Comparison of ENCODE assay signal across 8 mouse cellular contexts in genomic region chr9:85748204-85749141, GRCm38 (mm10). TPM values are rescaled to one million over a fixed set of nuclear protein-coding genes. Genes with fewer than 3 reads are reported as not detected.
DNase-seq lines count a peak whose midpoint lies in the region; ATAC-seq and TF ChIP-seq lines count a peak whose summit lies in the region.

No protein-coding gene starts in this region.

- H3K4me1 ChIP-seq in embryonic facial prominence, embryonic 12.5 days, result peaks cover 6% of the 10 kb centered on the region
- H3K4me1 ChIP-seq in liver, embryonic 13.5 days (replicated peaks), result peaks cover 44% of the 10 kb centered on the region
- H3K4me1 ChIP-seq in stomach, postnatal 0 days (replicated peaks; ENCODE audit: control insufficient read depth, insufficient read depth), result no peaks in the 10 kb centered on the region; the same call in 1 of the 2 replicates

- H3K9me3 ChIP-seq in embryonic facial prominence, embryonic 12.5 days, result no peaks in the 10 kb centered on the region
- H3K9me3 ChIP-seq in liver, embryonic 13.5 days (replicated peaks), result no peaks in the 10 kb centered on the region
- H3K9me3 ChIP-seq in stomach, postnatal 0 days (ENCODE audit: control insufficient read depth, low read length), result no peaks in the 10 kb centered on the region

- TF ChIP-seq EP300 in stomach, postnatal 0 days (optimal IDR thresholded peaks at IDR 0.05), result no peak

- H3K4me2 ChIP-seq in embryonic facial prominence, embryonic 12.5 days (replicated peaks), result peak overlapping the region; percentile 56
- H3K4me2 ChIP-seq in liver, embryonic 13.5 days, result peak overlapping the region; percentile 89
- H3K4me2 ChIP-seq in stomach, postnatal 0 days (replicated peaks; ENCODE audit: low read depth), result peak overlapping the region; percentile 66

- WGBS in embryonic facial prominence, embryonic 12.5 days, result 2% methylated on average over 42 of the region's 43 CpGs
- WGBS in liver, embryonic 13.5 days (ENCODE audit: insufficient replicate concordance), result under 1% methylated on average over 42 of the region's 43 CpGs
- 1% methylated on average over 39 of the region's 43 CpGs for WGBS in stomach, postnatal 0 days

- peak overlapping the region; percentile 99 for H3K9ac ChIP-seq in embryonic facial prominence, embryonic 12.5 days
- H3K9ac ChIP-seq in liver, embryonic 13.5 days, result peak overlapping the region; percentile 100
- H3K9ac ChIP-seq in stomach, postnatal 0 days (ENCODE audit: low read length), result peak overlapping the region; percentile 98

- peaks cover under 1% of the 10 kb centered on the region; the same call in 1 of the 2 replicates for H3K36me3 ChIP-seq in embryonic facial prominence, embryonic 12.5 days
- peaks cover 2% of the 10 kb centered on the region for H3K36me3 ChIP-seq in liver, embryonic 13.5 days
- H3K36me3 ChIP-seq in stomach, postnatal 0 days (ENCODE audit: control insufficient read depth, insufficient read depth, low read length), result no peaks in the 10 kb centered on the region

- H3K4me3 ChIP-seq in embryonic facial prominence, embryonic 12.5 days, result peak overlapping the region; percentile 95
- peak overlapping the region; percentile 94 for H3K4me3 ChIP-seq in liver, embryonic 13.5 days (replicated peaks)
- H3K4me3 ChIP-seq in stomach, postnatal 0 days (ENCODE audit: low read depth, low read length), result peak overlapping the region; percentile 93

- H3K27me3 ChIP-seq in embryonic facial prominence, embryonic 12.5 days, result no peaks in the 10 kb centered on the region
- H3K27me3 ChIP-seq in liver, embryonic 13.5 days, result no peaks in the 10 kb centered on the region
- H3K27me3 ChIP-seq in stomach, postnatal 0 days (ENCODE audit: control insufficient read depth, insufficient read depth, low read length), result no peaks in the 10 kb centered on the region

- peak; percentile 86 to 88 for DNase-seq in B cell, adult 2 months
- peak; percentile 83 for DNase-seq in adrenal gland, postnatal 25 days
- peak; percentile 85 to 86 for DNase-seq in heart, adult 9 months (ENCODE audit: low spot score in 2 of 2)
- peak; percentile 77 for DNase-seq in kidney, adult 9 months
- DNase-seq in liver, embryonic 13.5 days, result peak; percentile 80
- peak; percentile 78 to 83 for DNase-seq in natural killer cell, adult 2 months (ENCODE audit: low spot score in 2 of 2)
- peak; percentile 85 for DNase-seq in stomach, postnatal 0 days (ENCODE audit: low spot score)

- peak; percentile 71 for ATAC-seq in embryonic facial prominence, embryonic 12.5 days (ENCODE audit: insufficient number of reproducible peaks, insufficient read depth, low FRiP score, low TSS enrichment)
- peak; percentile 73 for ATAC-seq in liver, embryonic 13.5 days (ENCODE audit: low read depth)
- ATAC-seq in stomach, postnatal 0 days (ENCODE audit: low FRiP score, low TSS enrichment), result peak; percentile 65

- peak; percentile 49 for TF ChIP-seq CTCF in stomach, postnatal 0 days (IDR thresholded peaks at IDR 0.05; ENCODE audit: low read depth)

- peak overlapping the region; percentile 99 for H3K27ac ChIP-seq in embryonic facial prominence, embryonic 12.5 days
- H3K27ac ChIP-seq in liver, embryonic 13.5 days, result peak overlapping the region; percentile 99
- peak overlapping the region; percentile 100 for H3K27ac ChIP-seq in stomach, postnatal 0 days (replicated peaks)

RNA-seq across cellular contexts. Expression of gene Ibtk, which starts 0.7 kb away (rescaled TPM):
- total RNA-seq in adrenal gland, postnatal 25 days (2021), result 50.9 and 63.7 TPM in 2 replicates
- polyA plus RNA-seq in embryonic facial prominence, embryonic 12.5 days (2016; fragmentation: Nextera tagmentation; extraction: Ambion mirVana), result 39.4 and 45.7 TPM in 2 replicates
- 20.4 and 25.6 TPM in 2 replicates for polyA plus RNA-seq in liver, embryonic 13.5 days (2015; fragmentation: Nextera tagmentation; extraction: Ambion mirVana)
- polyA plus RNA-seq in stomach, postnatal 0 days (2015; fragmentation: Nextera tagmentation; extraction: Ambion mirVana), result 18.0 and 19.7 TPM in 2 replicates

Comparison
In these comparisons a context has a peak if more than half of its experiments do, and no peak if none do; other contexts are left out.
1. Peak in every context shown above with its lines: DNase-seq, ATAC-seq, H3K4me3 ChIP-seq and H3K27ac ChIP-seq.